Mouse (Mus musculus) embryonic facial prominence, embryonic 12.5 days (tissue): ENCODE data around the gene Prkag2. TPM values are rescaled to one million over a fixed set of nuclear protein-coding genes. Genes with fewer than 3 reads are reported as not detected.
A peak's percentile ranks its signal among the peaks of the same experiment; 100 is the strongest.
"Not testable (repeated sequence)": the region's sequence is repeated elsewhere in the genome, so short reads cannot be mapped to it uniquely, and the experiment has no call there.

Source experiments
- ATAC-seq: fragments of 200-750 bp; cut with Nextera tagmentation; 2 replicates; pipeline ENCODE4 v1.8.0; 2017; ENCODE audit not compliant: insufficient number of reproducible peaks, insufficient read depth, low FRiP score, low TSS enrichment
- H3K27ac ChIP-seq: fragments of 300-500 bp; sonication (generic); 2 replicates; pipeline ENCODE4 v1.5.1; 2016; ENCODE audit warnings: mild to moderate bottlenecking
- H3K27me3 ChIP-seq: fragments of 300-500 bp; sonication (generic); 2 replicates; pipeline ENCODE4 v1.6.1; 2016; ENCODE audit warnings: mild to moderate bottlenecking, moderate library complexity
- H3K36me3 ChIP-seq: fragments of 300-500 bp; sonication (generic); 2 replicates; pipeline ENCODE4 v1.6.1; 2016; ENCODE audit warnings: mild to moderate bottlenecking
- H3K4me1 ChIP-seq: fragments of 300-500 bp; sonication (generic); 2 replicates; pipeline ENCODE4 v1.6.1; 2016
- H3K4me2 ChIP-seq: fragments of 300-500 bp; sonication (generic); replicated peaks from 2 replicates; pipeline ENCODE4 v1.6.1; 2016; ENCODE audit warnings: mild to moderate bottlenecking, moderate library complexity
- H3K4me3 ChIP-seq: fragments of 300-500 bp; sonication (generic); 2 replicates; pipeline ENCODE4 v1.5.1; 2016; ENCODE audit warnings: mild to moderate bottlenecking
- H3K9ac ChIP-seq: fragments of 300-500 bp; sonication (generic); 2 replicates; pipeline ENCODE4 v1.6.1; 2016; ENCODE audit warnings: mild to moderate bottlenecking, moderate library complexity
- H3K9me3 ChIP-seq: fragments of 300-500 bp; sonication (generic); 2 replicates; pipeline ENCODE4 v1.6.1; 2016; ENCODE audit warnings: mild to moderate bottlenecking, moderate library complexity
- WGBS: fragments of 180-500 bp; shearing (Covaris S2); methylation state at CpG from one replicate; pipeline ENCODE4 v1.1.7; 2016; 5-methylcytosine and 5-hydroxymethylcytosine counted together
- polyA plus RNA-seq: library from polyadenylated mRNA; unstranded; fragments of >200 nt; fragmentation: Nextera tagmentation; extraction: Ambion mirVana; gene quantifications from 2 replicates; pipeline ENCODE4 v1.2.1, GENCODE M21; 2016

Prkag2 gene
- polyA plus RNA-seq, 1 experiment from 2014 or later, result 32.2 TPM

DNA sequence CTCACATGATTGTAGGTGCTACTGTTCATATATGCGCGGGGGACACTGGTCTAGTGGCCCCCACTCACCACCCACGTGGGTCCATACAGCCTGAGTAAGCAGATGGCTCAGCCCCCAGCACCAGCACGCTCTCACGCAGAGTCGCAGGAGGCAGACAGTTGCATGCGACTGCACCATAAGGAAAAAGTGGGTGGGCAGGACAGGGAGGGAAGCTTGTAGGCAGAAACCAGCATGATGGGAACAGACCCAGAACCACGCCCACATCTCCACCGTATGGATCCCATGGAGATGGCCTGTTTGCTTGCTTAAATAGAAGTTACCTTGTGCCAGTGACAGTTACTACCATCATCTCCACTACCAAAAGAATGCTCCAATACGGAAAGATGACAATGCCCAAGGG, 15.3 kb downstream of the Prkag2 start:
- no peak overlapping the region for H3K9ac ChIP-seq
- 85% methylated on average over 10 of the region's 10 CpGs for WGBS
- no peak for ATAC-seq

DNA sequence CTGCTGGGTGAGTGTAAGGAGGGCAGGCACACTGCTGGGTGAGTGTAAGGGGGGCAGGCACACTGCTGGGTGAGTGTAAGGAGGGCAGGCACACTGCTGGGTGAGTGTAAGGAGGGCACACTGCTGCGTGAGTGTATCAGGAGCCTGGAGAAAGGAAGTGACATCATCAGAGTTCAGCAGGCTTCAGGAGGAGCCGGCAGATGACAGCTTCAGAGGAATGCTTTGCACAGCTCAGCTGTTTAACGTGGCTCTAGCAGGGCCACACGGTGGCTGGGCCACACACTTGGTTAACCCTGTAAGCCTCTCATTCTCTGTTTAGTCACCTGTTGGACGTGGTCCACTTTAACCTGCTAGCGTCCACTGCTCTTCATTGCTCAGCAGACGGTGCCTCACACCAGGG, 16.6 kb downstream of the Prkag2 start:
- 43% methylated on average over 7 of the region's 7 CpGs for WGBS
- Histone ChIP-seq H3K27ac (no peak overlapping the region), H3K4me1 (no peaks in the 10 kb centered on the region), H3K27me3 (no peaks in the 10 kb centered on the region), H3K4me2 (no peak overlapping the region), H3K4me3 (no peak overlapping the region), H3K9me3 (no peaks in the 10 kb centered on the region), H3K36me3 (no peaks in the 10 kb centered on the region), H3K9ac (no peak overlapping the region)
- ATAC-seq, result no peak

More for the DNA sequence above, 15.3 kb downstream of the Prkag2 start:
- Histone ChIP-seq H3K4me1 (no peaks in the 10 kb centered on the region), H3K9me3 (no peaks in the 10 kb centered on the region), H3K27me3 (no peaks in the 10 kb centered on the region), H3K36me3 (no peaks in the 10 kb centered on the region), H3K4me2 (no peak overlapping the region), H3K4me3 (no peak overlapping the region), H3K27ac (no peak overlapping the region)

DNA sequence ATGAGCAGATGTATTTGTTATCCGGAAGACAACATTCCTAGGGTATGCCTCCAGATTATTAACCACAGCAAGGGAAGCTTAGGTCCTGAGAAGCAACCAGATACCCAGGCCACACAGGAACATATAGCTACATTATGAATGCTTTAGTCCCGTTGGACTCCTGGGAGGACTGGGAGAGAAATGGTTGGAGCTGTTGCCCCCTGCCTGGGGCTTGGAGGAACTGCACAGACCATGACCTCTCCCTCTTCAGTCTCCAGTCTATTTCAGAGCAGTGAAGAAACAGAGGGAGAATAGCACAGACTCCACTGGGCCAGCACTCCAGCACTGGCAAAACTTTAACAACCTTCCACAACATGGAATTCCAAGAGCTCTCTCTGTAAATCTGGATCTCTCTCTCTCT, 17.9 kb downstream of the Prkag2 start:
- WGBS, result 43% methylated on average over 2 of the region's 2 CpGs
- Histone ChIP-seq H3K4me3 (no peak overlapping the region), H3K4me2 (no peak overlapping the region), H3K36me3 (no peaks in the 10 kb centered on the region), H3K4me1 (no peaks in the 10 kb centered on the region), H3K27me3 (no peaks in the 10 kb centered on the region), H3K9ac (no peak overlapping the region), H3K27ac (no peak overlapping the region), H3K9me3 (no peaks in the 10 kb centered on the region)
- no peak for ATAC-seq

DNA sequence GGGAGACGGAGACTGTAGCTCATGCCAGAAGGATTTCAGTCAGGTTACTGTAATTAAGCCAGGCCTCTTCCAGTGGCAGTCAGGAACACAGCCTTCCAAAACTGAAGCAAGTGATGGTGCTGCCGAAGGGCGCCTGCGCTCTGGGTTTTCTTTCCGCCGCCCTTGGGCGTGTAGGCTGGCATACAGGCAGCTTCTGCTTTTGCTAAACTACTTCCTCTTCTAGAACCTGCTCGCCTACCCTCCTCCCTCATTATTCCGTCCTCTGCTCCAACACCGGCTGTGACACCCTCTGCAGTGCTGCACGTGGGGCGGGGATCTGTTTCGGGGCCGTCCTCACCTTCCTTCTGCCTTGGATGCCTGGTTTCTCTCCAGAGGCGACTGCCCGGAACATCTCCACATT, 18.9 kb downstream of the Prkag2 start:
- Histone ChIP-seq H3K27ac (no peak overlapping the region), H3K4me1 (no peaks in the 10 kb centered on the region), H3K36me3 (no peaks in the 10 kb centered on the region), H3K9ac (no peak overlapping the region), H3K9me3 (no peaks in the 10 kb centered on the region), H3K4me3 (no peak overlapping the region), H3K27me3 (no peaks in the 10 kb centered on the region), H3K4me2 (no peak overlapping the region)
- 71% methylated on average over 16 of the region's 16 CpGs for WGBS
- no peak for ATAC-seq

DNA sequence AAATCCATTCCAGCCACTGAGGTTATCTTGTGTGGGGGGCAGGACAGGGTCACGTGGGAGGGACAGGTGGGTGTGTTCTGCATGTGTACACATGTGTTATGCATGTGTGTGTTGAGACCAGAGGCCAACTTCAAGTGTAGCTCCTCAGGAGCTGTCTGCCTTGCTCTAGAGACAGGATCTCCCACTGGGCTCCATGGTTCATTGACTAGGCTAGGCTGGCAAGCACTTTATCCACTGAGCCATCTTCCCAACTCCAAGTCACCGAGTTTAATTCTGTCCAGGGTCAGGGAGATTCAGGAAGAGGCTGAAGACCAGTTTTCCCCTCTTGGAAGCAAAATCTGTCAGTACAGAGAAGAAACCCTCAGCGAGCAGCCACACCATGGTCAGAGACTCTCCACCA, 19.4 kb downstream of the Prkag2 start:
- Histone ChIP-seq H3K36me3 (no peaks in the 10 kb centered on the region), H3K9ac (no peak overlapping the region), H3K4me1 (no peaks in the 10 kb centered on the region), H3K4me3 (no peak overlapping the region), H3K4me2 (no peak overlapping the region), H3K9me3 (no peaks in the 10 kb centered on the region), H3K27me3 (no peaks in the 10 kb centered on the region), H3K27ac (no peak overlapping the region)
- 68% methylated on average over 3 of the region's 3 CpGs for WGBS
- ATAC-seq, result no peak

DNA sequence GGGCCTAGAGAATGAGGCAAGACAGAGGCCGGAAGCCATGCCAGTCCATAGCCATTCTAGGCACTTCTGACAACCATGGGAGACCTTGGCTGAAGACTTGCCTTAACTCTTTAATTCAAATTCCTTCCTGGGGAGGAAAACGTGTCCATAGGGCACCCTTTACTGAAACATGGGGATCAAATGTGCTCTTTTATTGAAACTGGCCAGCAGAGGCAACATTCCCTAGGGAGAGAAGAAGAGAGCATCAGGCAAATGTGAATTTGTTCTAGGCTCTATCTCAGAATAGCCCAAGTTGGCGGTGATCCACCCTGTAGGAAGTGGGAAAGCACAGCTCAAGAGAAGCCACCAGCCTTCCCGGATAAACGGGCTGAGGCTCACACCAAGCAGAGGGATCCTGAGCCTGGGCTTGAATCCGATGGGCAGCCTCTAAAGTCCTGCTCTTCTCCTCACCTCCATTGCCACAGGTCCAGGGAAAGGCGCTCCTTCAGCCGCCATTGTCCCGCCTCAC, 19.9 kb downstream of the Prkag2 start:
- no peak overlapping the region for H3K27ac ChIP-seq
- no peak for ATAC-seq
- no peak overlapping the region for H3K9ac ChIP-seq
- no peaks in the 10 kb centered on the region for H3K9me3 ChIP-seq
- WGBS, result 88% methylated on average over 9 of the region's 9 CpGs
- no peak overlapping the region for H3K4me2 ChIP-seq
- H3K36me3 ChIP-seq, result no peaks in the 10 kb centered on the region
- H3K27me3 ChIP-seq, result no peaks in the 10 kb centered on the region
- no peak overlapping the region for H3K4me3 ChIP-seq
- no peaks in the 10 kb centered on the region for H3K4me1 ChIP-seq

DNA sequence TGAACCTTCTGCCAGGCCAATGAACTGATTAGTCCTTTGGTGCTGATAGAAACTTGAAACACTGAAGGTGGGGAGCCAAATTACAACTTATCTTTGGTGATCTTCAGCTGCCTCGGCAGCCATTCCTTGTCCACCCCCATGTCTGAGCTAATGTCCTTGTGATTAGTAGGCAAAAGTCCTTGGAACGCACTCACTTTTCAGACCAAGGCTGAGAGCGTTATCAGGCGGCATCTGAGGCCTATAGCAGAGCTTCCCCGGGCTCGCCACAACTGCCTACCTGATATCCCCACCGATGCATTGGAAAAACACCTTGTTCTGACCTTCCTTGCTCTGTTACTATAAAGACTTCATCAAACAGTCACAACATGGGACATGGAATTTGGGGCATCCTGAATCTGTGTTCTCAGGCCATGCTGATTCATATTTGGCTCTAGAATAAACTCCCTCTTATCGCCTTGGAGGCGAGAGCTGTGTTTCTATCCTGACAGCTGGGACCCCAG, 20.6 kb downstream of the Prkag2 start:
- H3K27ac ChIP-seq, result no peak overlapping the region
- no peaks in the 10 kb centered on the region for H3K4me1 ChIP-seq
- H3K4me2 ChIP-seq, result no peak overlapping the region
- H3K36me3 ChIP-seq, result no peaks in the 10 kb centered on the region
- no peak for ATAC-seq
- no peaks in the 10 kb centered on the region for H3K27me3 ChIP-seq
- H3K9me3 ChIP-seq, result no peaks in the 10 kb centered on the region
- 88% methylated on average over 9 of the region's 9 CpGs for WGBS
- no peak overlapping the region for H3K9ac ChIP-seq
- H3K4me3 ChIP-seq, result no peak overlapping the region

DNA sequence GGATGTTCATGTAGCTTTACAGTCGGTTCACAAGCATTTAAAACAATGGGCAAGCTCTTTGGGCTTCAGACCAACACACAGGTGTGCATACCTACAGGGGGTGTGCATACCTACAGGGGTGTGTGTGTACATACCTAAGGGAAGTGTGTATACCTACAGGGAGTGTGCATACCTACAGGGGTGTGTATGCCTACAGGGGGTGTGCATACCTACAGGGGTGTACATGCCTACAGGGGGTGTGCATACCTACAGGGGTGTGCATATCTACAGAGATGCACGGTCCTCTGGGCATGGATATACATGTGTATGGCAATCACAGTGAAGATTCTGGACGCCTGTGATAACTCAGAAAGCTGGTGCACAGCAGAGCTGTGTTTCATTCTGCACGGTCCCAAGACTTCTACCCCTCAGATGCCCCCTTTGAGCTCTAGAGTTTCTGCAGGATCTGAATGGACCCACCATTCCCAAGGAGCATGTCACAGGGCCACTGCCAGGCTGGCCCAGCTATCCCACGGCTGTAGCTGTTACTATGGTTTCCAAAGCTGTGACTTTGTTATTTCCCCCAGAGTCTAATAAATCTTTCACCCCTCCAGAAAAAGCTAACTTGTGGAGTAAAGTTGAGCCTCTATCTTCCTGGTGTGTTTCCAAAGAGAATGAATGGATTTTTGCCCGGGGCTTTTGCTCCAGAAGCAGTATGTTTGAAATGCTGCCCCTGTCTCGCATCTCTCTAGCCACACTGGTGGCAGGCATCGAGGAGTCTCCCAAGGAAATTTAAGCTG, 22.4 kb downstream of the Prkag2 start:
- H3K27me3 ChIP-seq, result no peaks in the 10 kb centered on the region
- no peaks in the 10 kb centered on the region for H3K9me3 ChIP-seq
- whole genome bisulfite sequencing, result 72% methylated on average over 8 of the region's 8 CpGs
- H3K27ac ChIP-seq, result no peak overlapping the region
- H3K4me1 ChIP-seq, result no peaks in the 10 kb centered on the region
- no peak overlapping the region for H3K4me2 ChIP-seq
- ATAC-seq, result no peak
- H3K4me3 ChIP-seq, result no peak overlapping the region
- no peaks in the 10 kb centered on the region for H3K36me3 ChIP-seq
- peak overlapping the region; percentile 10; the same call in 1 of the 2 replicates for H3K9ac ChIP-seq

DNA sequence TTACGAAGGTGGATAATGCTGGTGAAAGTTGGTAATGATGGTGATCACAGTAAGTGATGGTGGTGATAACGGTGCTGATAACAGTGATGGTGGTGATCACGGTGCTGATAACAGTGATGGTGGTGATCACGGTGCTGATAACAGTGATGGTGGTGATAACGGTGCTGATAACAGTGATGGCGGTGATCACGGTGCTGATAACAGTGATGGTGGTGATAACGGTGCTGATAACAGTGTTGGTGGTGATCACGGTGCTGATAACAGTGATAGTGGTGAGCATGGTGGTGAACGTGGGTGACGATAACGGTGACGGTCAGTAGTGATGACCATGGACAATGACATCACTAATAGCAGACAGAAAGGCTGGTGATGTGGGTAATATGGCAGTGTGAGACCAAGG, 23.2 kb downstream of the Prkag2 start:
- H3K4me1 ChIP-seq, H3K9me3 ChIP-seq, ATAC-seq, H3K27me3 ChIP-seq, H3K4me2 ChIP-seq, H3K36me3 ChIP-seq, H3K27ac ChIP-seq, H3K4me3 ChIP-seq, H3K9ac ChIP-seq: not testable (repeated sequence)
- 94% methylated on average over 13 of the region's 13 CpGs for whole genome bisulfite sequencing

DNA sequence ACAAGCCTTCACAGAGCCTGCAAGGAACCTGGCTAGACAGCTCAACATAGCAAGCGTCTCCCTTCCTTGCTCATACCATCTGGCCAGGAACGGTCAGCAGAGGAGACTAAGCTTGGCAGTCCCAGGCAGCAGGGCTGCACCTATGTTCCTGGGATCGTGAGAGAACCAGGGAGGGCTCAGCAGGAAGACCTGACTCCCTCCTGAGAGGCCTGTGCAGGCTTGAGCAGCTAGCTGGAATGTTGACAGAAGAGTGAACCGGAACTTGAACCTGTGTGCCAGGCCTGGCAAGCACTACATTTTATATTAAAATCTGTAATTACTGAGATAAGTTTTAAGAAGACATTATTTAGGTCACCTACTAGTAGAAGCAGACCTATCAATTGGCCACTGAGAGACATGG, 24.8 kb downstream of the Prkag2 start:
- WGBS, result 85% methylated on average over 4 of the region's 4 CpGs
- Histone ChIP-seq H3K4me1 (no peaks in the 10 kb centered on the region), H3K4me3 (no peak overlapping the region), H3K9ac (no peak overlapping the region), H3K27me3 (no peaks in the 10 kb centered on the region), H3K4me2 (no peak overlapping the region), H3K36me3 (no peaks in the 10 kb centered on the region), H3K27ac (no peak overlapping the region), H3K9me3 (no peaks in the 10 kb centered on the region)
- ATAC-seq, result no peak

DNA sequence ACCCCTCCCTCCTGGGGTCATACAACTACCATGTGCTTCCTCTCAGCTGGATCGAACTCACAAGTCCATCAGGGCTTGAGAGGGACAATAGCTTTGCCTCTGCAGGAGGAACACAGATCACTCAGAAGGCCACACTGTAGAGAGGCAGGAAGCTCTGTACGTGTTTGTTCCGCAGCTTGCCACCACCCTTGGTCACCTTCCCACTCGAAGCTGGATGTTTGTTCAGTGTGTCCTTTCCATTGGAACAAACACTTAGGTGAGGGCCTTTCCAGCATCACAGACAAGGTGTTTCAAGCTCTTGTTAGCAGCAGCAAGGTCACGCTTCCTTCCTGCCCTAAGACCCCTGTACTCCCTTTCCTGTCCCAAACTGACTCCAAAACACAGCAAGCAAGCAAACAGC, 30.6 kb downstream of the Prkag2 start:
- Histone ChIP-seq H3K9me3 (no peaks in the 10 kb centered on the region), H3K4me1 (no peaks in the 10 kb centered on the region), H3K9ac (no peak overlapping the region), H3K27ac (no peak overlapping the region), H3K4me2 (no peak overlapping the region), H3K36me3 (no peaks in the 10 kb centered on the region), H3K4me3 (no peak overlapping the region), H3K27me3 (no peaks in the 10 kb centered on the region)
- no peak for ATAC-seq
- 75% methylated on average over 5 of the region's 5 CpGs for WGBS

DNA sequence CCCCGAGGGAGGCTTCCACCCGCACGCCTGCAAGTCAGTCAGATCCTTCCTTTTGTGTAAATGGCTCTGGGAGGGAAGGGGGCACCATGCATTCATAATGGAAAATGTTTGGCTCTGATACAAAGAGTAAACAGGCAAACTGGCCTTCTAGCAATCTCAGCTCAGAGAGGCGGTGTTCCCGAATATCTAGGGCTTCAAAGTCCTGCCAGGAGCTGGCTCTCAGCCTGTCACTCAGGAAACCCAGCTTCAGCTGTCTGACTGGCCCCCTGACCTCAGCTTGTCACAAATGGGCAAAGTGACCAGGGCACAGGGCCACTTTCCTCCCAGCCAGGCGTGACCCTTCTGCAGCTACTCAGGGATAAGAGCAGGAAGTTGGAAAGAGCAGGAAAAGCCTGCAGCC, 33.3 kb downstream of the Prkag2 start:
- H3K4me1 ChIP-seq, result no peaks in the 10 kb centered on the region
- H3K27ac ChIP-seq, result no peak overlapping the region
- H3K9me3 ChIP-seq, result no peaks in the 10 kb centered on the region
- H3K36me3 ChIP-seq, result no peaks in the 10 kb centered on the region
- H3K27me3 ChIP-seq, result no peaks in the 10 kb centered on the region
- no peak overlapping the region for H3K9ac ChIP-seq
- ATAC-seq, result no peak
- no peak overlapping the region for H3K4me3 ChIP-seq
- no peak overlapping the region for H3K4me2 ChIP-seq
- 53% methylated on average over 6 of the region's 6 CpGs for WGBS
